Mouse (Mus musculus): Measurements from ENCODE around the gene Nfatc2. TPM values are rescaled to one million over a fixed set of nuclear protein-coding genes. Genes with fewer than 3 reads are reported as not detected.

Gene Nfatc2
- polyA plus RNA-seq, 1 experiment = 0.07 TPM

DNA sequence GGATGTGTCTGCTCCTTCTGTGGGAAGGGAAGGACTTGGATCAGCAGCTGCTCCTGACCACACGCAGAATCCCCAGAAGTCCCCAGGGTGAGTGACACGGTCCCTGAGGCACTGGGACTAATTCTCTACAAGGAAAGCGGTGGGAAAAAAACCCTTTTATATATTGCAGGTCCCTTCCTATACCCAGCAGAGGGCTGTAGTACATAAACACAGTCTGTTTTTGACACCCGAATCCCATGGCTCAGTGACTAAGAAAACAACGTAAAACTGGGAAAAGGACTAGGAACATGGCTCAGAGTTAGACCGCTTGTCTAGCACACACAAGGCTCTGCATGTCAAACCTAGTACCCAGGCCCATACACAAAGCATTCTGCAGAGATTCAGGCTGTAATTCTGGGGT, 101.2 kb downstream of the Nfatc2 start:
- H3K4me3 ChIP-seq (ENCODE audit: insufficient read depth, poor library complexity, severe bottlenecking) = no peak overlapping the region
- no peaks in the 10 kb centered on the region for H3K36me3 ChIP-seq (ENCODE audit: control insufficient read depth, insufficient read depth)
- TF ChIP-seq FOSL1 (IDR thresholded peaks at IDR 0.05; ENCODE audit: insufficient read depth, low read length, poor library complexity, severe bottlenecking) = no peak
- no peak for TF ChIP-seq CTCF (IDR thresholded peaks at IDR 0.05; ENCODE audit: control insufficient read depth, insufficient read depth, insufficient read length)
- TF ChIP-seq MYOG (IDR thresholded peaks at IDR 0.05; ENCODE audit: control insufficient read depth, extremely low read depth, insufficient read length) = no peak
- TF ChIP-seq MYOD1 (IDR thresholded peaks at IDR 0.05; ENCODE audit: control insufficient read depth, insufficient read length, low read depth) = no peak
- no peak overlapping the region for H3ac ChIP-seq (ENCODE audit: control insufficient read depth, insufficient read length, low read depth)
- H3K79me2 ChIP-seq (ENCODE audit: control insufficient read depth, insufficient read depth) = no peaks in the 10 kb centered on the region
- no peaks in the 10 kb centered on the region for H3K79me3 ChIP-seq (ENCODE audit: low read depth)
- H3K27me3 ChIP-seq (ENCODE audit: control insufficient read depth, insufficient read depth, insufficient read length) = no peaks in the 10 kb centered on the region

DNA sequence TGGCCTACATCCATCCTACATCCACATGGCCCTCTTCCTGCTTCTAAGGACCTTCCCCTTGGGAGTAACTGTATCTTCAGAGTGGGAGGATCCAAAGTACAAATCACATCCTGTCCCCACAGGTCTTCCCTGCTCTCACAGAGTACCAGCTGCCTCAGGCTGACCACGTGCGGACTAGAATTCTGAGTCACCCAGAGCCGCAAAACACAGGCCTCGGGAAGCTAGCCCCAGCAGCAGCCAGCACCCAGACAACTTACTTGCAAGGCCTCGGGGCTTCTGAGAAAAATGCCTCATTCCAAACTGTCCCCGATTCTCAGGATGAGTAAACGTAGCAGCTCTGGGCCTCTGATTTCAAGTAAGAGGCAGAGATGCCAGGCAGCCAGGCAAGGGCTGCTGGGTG, 109.7 kb downstream of the Nfatc2 start:
- no peak overlapping the region for H3K4me3 ChIP-seq (ENCODE audit: insufficient read depth, poor library complexity, severe bottlenecking)
- H3K36me3 ChIP-seq (ENCODE audit: control insufficient read depth, insufficient read depth) = no peaks in the 10 kb centered on the region
- no peaks in the 10 kb centered on the region for H3K27me3 ChIP-seq (ENCODE audit: control insufficient read depth, insufficient read depth, insufficient read length)
- peak; percentile 99 for TF ChIP-seq MAX (IDR thresholded peaks at IDR 0.05)
- no peak for TF ChIP-seq MYOG (IDR thresholded peaks at IDR 0.05; ENCODE audit: control insufficient read depth, extremely low read depth, insufficient read length)
- TF ChIP-seq USF1 (IDR thresholded peaks at IDR 0.05; ENCODE audit: low read depth) = peak; percentile 94
- TF ChIP-seq CTCF (IDR thresholded peaks at IDR 0.05; ENCODE audit: control insufficient read depth, insufficient read depth, insufficient read length) = no peak
- peak; percentile 87 for TF ChIP-seq MYOD1 (IDR thresholded peaks at IDR 0.05; ENCODE audit: control insufficient read depth, insufficient read length, low read depth)
- TF ChIP-seq FOSL1 (IDR thresholded peaks at IDR 0.05; ENCODE audit: insufficient read depth, low read length, poor library complexity, severe bottlenecking) = peak; percentile 60
- TF ChIP-seq CEBPB (IDR thresholded peaks at IDR 0.05; ENCODE audit: low read depth) = no peak
- H3ac ChIP-seq (ENCODE audit: control insufficient read depth, insufficient read length, low read depth) = no peak overlapping the region
- H3K79me2 ChIP-seq (ENCODE audit: control insufficient read depth, insufficient read depth) = no peaks in the 10 kb centered on the region
- H3K79me3 ChIP-seq (ENCODE audit: low read depth) = no peaks in the 10 kb centered on the region

DNA sequence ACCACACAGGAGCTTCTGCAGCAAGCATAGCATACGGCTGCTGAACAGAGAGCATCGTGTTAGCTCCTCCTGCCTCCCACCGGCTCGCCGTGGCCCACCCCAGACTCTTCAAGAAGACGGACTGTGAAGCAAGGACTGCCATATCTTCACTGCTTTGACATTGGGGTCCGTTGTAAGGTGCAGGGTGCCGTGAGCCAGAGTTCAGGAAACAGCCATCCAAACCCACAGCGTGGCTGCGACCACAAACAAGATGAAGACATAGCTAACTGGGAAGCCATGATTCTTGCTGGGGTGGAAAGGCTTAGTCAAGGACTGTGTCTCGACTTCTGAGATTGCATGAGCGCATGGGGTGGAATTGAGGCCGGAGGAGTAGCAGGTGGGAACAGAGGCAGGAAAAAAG, 111.5 kb downstream of the Nfatc2 start:
- Histone ChIP-seq H3K79me2 (ENCODE audit: control insufficient read depth, insufficient read depth) (no peaks in the 10 kb centered on the region), H3K36me3 (ENCODE audit: control insufficient read depth, insufficient read depth) (no peaks in the 10 kb centered on the region), H3K79me3 (ENCODE audit: low read depth) (no peaks in the 10 kb centered on the region), H3K27me3 (ENCODE audit: control insufficient read depth, insufficient read depth, insufficient read length) (no peaks in the 10 kb centered on the region), H3K4me3 (ENCODE audit: insufficient read depth, poor library complexity, severe bottlenecking) (no peak overlapping the region), H3ac (ENCODE audit: control insufficient read depth, insufficient read length, low read depth) (no peak overlapping the region)
- TF ChIP-seq CEBPB (IDR thresholded peaks at IDR 0.05; ENCODE audit: low read depth) (no peak), CTCF (IDR thresholded peaks at IDR 0.05; ENCODE audit: control insufficient read depth, insufficient read depth, insufficient read length) (no peak), MYOG (IDR thresholded peaks at IDR 0.05; ENCODE audit: control insufficient read depth, extremely low read depth, insufficient read length) (no peak), USF1 (IDR thresholded peaks at IDR 0.05; ENCODE audit: low read depth) (no peak), MYOD1 (IDR thresholded peaks at IDR 0.05; ENCODE audit: control insufficient read depth, insufficient read length, low read depth) (no peak), FOSL1 (IDR thresholded peaks at IDR 0.05; ENCODE audit: insufficient read depth, low read length, poor library complexity, severe bottlenecking) (no peak), MAX (IDR thresholded peaks at IDR 0.05) (no peak)

DNA sequence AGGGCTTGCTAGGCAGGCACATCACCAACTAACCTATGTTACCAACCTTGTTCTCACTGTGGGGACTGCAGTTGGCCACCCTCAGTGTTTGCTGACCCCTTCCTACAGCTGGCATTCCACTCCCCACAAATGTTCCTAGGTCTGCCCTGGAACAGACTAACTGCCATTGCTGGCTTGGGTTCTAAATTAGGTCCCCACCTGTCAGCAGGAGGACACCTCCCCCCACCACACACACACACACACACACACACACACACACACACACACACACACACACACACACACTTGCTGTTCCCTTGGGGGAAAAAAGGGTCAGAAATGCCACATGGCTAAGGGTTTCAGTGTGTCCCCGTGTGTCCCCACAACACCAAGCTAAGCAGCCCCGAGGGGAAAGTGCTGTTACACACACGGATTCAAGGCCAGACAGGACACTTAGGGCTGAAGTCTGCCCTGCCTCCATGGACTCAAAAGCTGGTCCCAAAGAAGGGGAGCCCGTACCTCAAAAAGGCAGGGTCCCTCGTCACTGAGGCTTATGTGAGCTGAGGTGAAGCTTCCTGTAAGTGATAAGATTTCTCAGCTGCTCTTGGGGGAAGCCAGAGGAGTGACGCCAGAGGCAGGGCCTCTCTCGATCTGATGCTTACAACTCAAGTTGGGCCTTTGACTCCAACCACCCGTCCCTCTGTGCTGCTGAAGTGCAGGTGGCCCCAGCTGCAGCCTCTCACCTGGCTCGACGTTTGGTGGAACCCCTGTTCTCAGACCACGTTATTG, 113.1 kb downstream of the Nfatc2 start:
- Histone ChIP-seq H3K79me2 (ENCODE audit: control insufficient read depth, insufficient read depth) (no peaks in the 10 kb centered on the region), H3K27me3 (ENCODE audit: control insufficient read depth, insufficient read depth, insufficient read length) (no peaks in the 10 kb centered on the region), H3K4me3 (ENCODE audit: insufficient read depth, poor library complexity, severe bottlenecking) (no peak overlapping the region), H3K79me3 (ENCODE audit: low read depth) (no peaks in the 10 kb centered on the region), H3ac (ENCODE audit: control insufficient read depth, insufficient read length, low read depth) (no peak overlapping the region), H3K36me3 (ENCODE audit: control insufficient read depth, insufficient read depth) (no peaks in the 10 kb centered on the region)
- TF ChIP-seq FOSL1 (IDR thresholded peaks at IDR 0.05; ENCODE audit: insufficient read depth, low read length, poor library complexity, severe bottlenecking) = no peak
- TF ChIP-seq MYOG (IDR thresholded peaks at IDR 0.05; ENCODE audit: control insufficient read depth, extremely low read depth, insufficient read length) = no peak
- TF ChIP-seq MAX (IDR thresholded peaks at IDR 0.05) = no peak
- TF ChIP-seq CTCF (IDR thresholded peaks at IDR 0.05; ENCODE audit: control insufficient read depth, insufficient read depth, insufficient read length) = no peak
- TF ChIP-seq MYOD1 (IDR thresholded peaks at IDR 0.05; ENCODE audit: control insufficient read depth, insufficient read length, low read depth) = no peak
- no peak for TF ChIP-seq CEBPB (IDR thresholded peaks at IDR 0.05; ENCODE audit: low read depth)
- no peak for TF ChIP-seq USF1 (IDR thresholded peaks at IDR 0.05; ENCODE audit: low read depth)

DNA sequence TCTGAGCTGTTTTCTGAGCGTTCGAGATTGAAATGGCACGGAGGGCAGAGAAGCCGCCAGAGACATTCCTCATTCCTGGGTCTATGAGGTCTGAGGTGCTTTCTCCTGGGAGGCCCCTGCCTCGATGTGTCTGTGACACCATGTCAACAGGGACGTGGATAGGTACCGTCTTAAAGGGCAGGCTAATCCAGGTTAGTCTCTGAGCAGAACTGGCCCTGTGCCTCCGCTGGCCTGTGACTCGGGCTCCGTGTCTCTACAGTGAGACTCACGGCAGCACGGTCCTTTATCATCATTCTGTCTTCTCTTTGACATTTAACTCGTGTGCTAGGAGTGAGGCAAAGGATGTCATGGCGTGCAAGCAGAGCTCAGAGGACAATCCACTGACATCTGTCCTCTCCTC, 120.3 kb downstream of the Nfatc2 start:
- Histone ChIP-seq H3K4me3 (ENCODE audit: insufficient read depth, poor library complexity, severe bottlenecking) (no peak overlapping the region), H3K36me3 (ENCODE audit: control insufficient read depth, insufficient read depth) (no peaks in the 10 kb centered on the region), H3K79me3 (ENCODE audit: low read depth) (no peaks in the 10 kb centered on the region), H3ac (ENCODE audit: control insufficient read depth, insufficient read length, low read depth) (no peak overlapping the region), H3K79me2 (ENCODE audit: control insufficient read depth, insufficient read depth) (no peaks in the 10 kb centered on the region), H3K27me3 (ENCODE audit: control insufficient read depth, insufficient read depth, insufficient read length) (no peaks in the 10 kb centered on the region)
- TF ChIP-seq MAX (IDR thresholded peaks at IDR 0.05) (no peak), MYOD1 (IDR thresholded peaks at IDR 0.05; ENCODE audit: control insufficient read depth, insufficient read length, low read depth) (no peak), CEBPB (IDR thresholded peaks at IDR 0.05; ENCODE audit: low read depth) (no peak), USF1 (IDR thresholded peaks at IDR 0.05; ENCODE audit: low read depth) (no peak), MYOG (IDR thresholded peaks at IDR 0.05; ENCODE audit: control insufficient read depth, extremely low read depth, insufficient read length) (no peak)

DNA sequence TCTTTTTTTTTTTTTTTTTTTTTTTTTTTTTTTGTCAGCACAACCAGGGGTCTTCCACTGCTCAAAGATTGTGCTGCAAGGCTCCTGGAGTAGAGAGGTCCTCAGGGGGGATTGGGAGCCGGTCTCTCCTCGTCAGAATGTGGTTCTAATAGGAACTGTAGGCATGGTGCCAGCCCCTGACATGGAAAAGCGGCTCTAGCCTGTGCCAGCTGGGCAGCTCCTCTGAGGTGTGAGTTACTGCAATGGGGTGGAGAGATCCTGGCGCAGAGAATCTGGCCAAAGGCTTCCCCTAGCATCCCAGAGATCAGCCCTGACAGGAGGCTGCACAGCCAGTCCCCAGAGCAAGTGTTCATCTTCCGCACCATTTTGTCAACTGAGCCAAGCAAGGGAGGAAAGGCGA, 120.8 kb downstream of the Nfatc2 start:
- H3K79me3 ChIP-seq (ENCODE audit: low read depth) = no peaks in the 10 kb centered on the region
- no peak overlapping the region for H3K4me3 ChIP-seq (ENCODE audit: insufficient read depth, poor library complexity, severe bottlenecking)
- no peaks in the 10 kb centered on the region for H3K36me3 ChIP-seq (ENCODE audit: control insufficient read depth, insufficient read depth)
- H3K27me3 ChIP-seq (ENCODE audit: control insufficient read depth, insufficient read depth, insufficient read length) = no peaks in the 10 kb centered on the region
- no peak for TF ChIP-seq CEBPB (IDR thresholded peaks at IDR 0.05; ENCODE audit: low read depth)
- TF ChIP-seq MYOG (IDR thresholded peaks at IDR 0.05; ENCODE audit: control insufficient read depth, extremely low read depth, insufficient read length) = no peak
- TF ChIP-seq MAX (IDR thresholded peaks at IDR 0.05) = no peak
- TF ChIP-seq FOSL1 (IDR thresholded peaks at IDR 0.05; ENCODE audit: insufficient read depth, low read length, poor library complexity, severe bottlenecking) = no peak
- TF ChIP-seq MYOD1 (IDR thresholded peaks at IDR 0.05; ENCODE audit: control insufficient read depth, insufficient read length, low read depth) = no peak
- TF ChIP-seq CTCF (IDR thresholded peaks at IDR 0.05; ENCODE audit: control insufficient read depth, insufficient read depth, insufficient read length) = no peak
- no peak for TF ChIP-seq USF1 (IDR thresholded peaks at IDR 0.05; ENCODE audit: low read depth)
- no peak overlapping the region for H3ac ChIP-seq (ENCODE audit: control insufficient read depth, insufficient read length, low read depth)
- H3K79me2 ChIP-seq (ENCODE audit: control insufficient read depth, insufficient read depth) = no peaks in the 10 kb centered on the region

All from C2C12 (cell line).